Mouse (Mus musculus) bone marrow, adult 2 months (tissue): Measurements from ENCODE around the gene Osbp2.
"Not testable (repeated sequence)": the region's sequence is repeated elsewhere in the genome, so short reads cannot be mapped to it uniquely, and the experiment has no call there.

Experiments
- CTCF ChIP-seq: fragments of 200-500 bp; IDR thresholded peaks from 2 replicates; pipeline ENCODE4 v1.5.1; 2011; ENCODE audit warnings: low read length, control low read depth; ENCODE audit not compliant: control insufficient read depth, insufficient read depth
- POLR2A ChIP-seq: fragments of 200-500 bp; IDR thresholded peaks from 2 replicates; pipeline ENCODE4 v1.6.1; 2011; ENCODE audit warnings: low read depth, mild to moderate bottlenecking, control low read depth, low read length, borderline replicate concordance; ENCODE audit not compliant: control insufficient read depth

DNA sequence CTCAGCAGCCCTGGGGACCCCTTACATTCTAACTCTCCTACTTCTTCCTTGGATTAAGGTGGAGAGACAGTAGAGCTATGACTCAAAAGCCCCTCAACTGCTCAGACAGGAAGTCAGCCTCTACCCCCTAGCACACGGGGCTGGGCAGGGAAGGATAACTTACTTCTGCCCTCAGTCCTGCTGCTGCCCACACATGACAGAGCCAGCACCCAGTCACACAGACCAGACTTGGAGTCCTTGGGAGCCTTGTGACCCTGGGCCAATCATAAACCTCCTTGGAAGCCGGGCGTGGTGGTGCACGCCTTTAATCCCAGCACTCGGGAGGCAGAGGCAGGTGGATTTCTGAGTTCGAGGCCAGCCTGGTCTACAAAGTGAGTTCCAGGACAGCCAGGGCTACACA, 47.7 kb upstream of the Osbp2 start:
- not testable (repeated sequence) for TF ChIP-seq POLR2A, CTCF
